Mouse (Mus musculus) right cerebral cortex, postnatal 36 days (tissue): ENCODE measurements around the gene Ppm1m.

Source experiments
- DNase-seq, 2 experiments: peaks; one replicate each; pipeline ENCODE4 v3.0.0; 2022; ENCODE audit warnings: low spot score in 2 of 2, mixed read lengths in 1 of 2

Ppm1m gene

GRCm38 (mm10) chr9:106199535-106200272 is at the start of gene Ppm1m:
Gene Ppm1m (minus strand): TSS chr9:106199746.
- no peak for DNase-seq

DNA sequence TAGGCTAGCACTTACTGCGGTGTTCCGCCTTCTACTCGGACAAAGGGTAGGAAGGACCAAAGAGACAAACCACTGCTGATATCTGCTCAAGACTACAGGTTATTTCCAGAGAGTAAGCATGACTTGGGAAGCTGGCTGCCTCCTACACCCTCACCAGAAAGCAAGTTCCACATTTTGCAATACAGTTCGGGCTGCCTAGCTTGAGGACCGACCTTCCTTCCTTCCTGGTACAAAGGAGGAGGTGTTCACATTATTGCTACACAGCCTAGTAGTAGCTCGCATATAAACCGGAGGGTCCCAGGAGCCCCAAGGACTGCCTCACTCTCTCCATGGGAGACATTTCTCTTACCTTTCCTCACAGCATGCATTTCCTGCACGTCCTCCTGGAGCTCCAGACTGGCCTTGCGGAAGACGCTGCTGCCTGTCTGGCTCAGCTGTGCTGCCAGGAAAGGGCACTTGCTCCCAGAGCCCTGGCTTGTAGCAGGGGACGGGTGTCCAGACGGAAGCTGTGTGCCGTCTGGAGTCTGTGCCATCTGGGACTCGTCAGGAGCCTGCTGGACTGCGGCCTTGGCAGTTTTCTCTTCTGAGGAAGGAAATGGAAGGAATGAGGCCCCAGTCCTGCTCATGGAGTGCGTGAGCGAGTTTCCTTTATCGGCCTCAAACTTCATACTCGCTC is 43.4 kb upstream of the Ppm1m start:
- no peak for DNase-seq

DNA sequence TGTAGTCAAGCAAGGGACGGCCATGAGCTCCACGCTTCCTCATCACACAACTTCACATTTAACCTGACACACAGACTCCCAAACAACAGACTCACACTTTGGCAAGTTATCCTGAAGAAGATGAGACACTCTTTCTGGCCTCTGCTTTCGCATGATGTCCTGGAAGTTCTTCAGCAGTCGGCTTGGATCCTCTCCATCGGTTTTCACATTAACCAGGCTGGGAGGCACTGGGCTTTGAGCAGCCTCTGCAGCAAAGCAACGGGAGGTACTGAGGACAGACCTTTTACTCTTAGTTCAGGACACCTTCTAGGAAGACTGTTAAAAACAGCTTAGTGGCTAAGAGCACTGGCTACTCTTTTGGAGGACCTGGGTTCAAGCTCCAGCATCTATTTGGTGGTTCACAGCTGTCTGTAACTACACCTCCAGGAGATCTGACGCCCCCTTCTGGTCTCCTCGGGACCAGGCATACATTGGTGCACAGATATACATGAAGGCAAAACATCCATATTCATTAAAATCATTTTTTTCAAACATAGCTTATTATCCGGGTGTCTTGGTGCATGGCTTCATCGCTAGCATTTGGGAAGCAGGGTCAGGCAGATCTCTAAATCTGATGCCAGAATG is 42.1 kb upstream of the Ppm1m start:
- DNase-seq, result no peak

- no peak for DNase-seq
Observed at GRCm38 (mm10) chr9:106237878-106238277, 38.3 kb upstream of the Ppm1m start.

DNA sequence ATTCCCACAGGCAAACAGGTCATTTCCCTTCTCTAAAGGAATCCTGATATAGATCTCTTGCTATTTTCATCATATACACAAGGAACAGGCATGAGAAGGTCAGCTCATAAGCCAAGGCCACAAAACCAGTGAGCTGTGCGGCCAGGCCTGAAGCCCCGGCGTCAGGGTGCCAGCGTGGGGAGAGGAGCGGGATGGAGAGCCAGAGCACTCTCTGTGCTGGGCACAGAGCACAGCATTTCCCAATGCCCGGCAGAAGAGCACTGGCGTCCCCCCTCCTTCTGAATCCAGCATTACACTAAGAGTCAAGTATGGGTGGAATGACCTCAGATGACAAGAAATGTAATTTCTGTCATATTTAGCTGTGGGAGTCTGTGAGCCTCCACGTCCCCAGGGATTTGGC is 37.9 kb upstream of the Ppm1m start:
- DNase-seq, result no peak

- no peak for DNase-seq
Observed at GRCm38 (mm10) chr9:106236818-106237211, 37.3 kb upstream of the Ppm1m start.

DNA sequence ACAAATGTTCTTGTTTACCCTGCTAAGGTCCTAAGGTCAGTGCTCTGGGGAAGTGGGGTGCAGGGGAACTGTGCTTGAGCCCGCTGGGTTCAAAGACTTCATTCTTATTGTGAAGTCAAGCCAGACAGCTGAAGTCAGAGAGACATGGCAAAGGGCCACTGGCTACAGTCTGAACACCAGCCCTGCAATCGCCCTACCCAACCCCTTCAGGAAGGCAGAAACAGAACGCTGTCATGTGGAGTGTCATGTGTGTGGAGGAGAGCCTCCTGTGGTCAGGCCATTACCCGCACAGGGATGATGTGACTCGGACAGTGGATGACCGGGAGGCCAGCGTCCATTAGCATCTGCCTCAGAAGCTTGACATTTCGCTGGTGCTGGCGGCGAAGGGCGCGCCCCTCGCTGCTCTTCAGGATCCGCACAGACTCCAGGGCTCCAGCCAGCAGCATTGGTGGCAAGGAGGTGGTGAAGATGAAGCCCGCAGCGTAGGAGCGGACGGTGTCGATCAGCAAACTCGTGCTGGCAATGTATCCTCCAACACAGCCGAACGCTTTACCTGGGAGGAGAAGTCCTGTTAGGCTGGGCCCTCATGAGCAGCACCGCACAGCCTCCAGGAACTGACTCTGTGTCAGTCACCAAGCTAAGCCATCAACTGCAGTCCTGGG is 36.7 kb upstream of the Ppm1m start:
- DNase-seq, result no peak

DNA sequence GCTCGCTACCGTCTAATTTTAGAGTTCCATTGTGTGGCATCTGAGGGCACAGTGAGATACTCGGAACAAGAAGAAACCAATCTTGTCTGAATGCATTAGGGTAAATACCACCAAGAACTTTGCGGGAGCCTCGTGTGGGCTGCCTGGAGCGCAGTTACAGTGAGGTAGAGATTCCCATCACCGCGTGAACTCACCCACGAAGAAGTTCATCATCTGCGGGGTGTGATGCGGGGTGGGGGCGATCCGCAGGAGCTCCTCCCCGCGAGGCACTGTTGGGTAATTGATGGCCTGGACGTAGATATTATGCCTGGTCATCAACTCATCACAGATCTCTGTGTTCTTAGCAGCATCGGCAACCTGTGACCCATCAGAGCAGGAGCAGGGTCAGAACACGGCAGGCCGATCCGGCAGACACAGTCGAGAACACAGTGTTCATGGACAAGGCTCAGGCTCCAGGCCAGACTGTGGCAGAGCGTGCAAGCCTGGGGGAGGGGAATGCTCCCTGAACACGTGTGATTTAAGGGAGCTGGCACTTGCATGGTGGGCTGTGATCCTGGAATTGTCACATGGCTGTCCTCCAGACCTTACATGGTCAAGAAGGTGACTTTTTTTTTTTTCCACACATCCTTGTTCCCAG is 35.8 kb upstream of the Ppm1m start:
- no peak for DNase-seq

DNA sequence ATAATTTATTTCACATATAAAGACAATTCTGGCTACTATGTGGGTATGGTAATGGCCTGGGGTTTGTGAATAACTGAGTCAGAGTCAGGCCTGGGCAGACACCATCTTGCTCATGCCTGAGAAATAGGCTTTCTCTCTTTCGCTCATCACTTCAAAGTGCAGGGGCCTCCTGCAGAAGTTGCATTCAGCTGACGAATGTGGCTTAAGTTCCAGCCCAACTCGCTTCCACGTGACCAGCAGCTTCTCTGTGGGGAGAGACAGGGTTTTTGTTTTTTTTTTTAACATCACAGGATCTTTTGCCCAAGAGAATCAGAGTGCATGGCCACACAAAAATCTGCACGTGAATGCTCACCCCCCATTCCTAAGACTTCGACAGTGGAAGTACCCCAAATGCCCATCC is 34.4 kb upstream of the Ppm1m start:
- no peak for DNase-seq

DNA sequence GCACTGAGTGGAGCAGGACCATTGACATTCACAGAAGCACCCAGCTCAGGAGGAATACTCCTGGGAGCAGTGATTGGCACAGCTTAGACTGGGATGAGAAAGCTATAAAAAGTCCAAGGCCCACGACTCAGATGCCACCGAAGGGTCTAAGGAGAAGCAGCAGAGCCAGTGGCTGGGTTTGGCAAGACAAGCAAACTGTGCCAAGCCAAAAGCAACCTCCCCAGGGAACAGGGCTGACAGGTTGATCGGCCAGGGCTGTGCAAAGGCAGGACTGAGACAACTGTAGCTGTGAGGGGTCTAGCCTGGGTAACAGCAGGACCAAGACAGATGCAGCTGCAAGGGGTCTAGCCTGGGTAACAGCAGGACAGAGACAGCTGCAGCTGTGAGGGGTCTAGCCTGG is 33.4 kb upstream of the Ppm1m start:
- DNase-seq, result no peak

- DNase-seq, result no peak
Observed at GRCm38 (mm10) chr9:106231816-106232215, 32.3 kb upstream of the Ppm1m start.

- no peak for DNase-seq
Observed at GRCm38 (mm10) chr9:106231220-106231619, 31.7 kb upstream of the Ppm1m start.

DNA sequence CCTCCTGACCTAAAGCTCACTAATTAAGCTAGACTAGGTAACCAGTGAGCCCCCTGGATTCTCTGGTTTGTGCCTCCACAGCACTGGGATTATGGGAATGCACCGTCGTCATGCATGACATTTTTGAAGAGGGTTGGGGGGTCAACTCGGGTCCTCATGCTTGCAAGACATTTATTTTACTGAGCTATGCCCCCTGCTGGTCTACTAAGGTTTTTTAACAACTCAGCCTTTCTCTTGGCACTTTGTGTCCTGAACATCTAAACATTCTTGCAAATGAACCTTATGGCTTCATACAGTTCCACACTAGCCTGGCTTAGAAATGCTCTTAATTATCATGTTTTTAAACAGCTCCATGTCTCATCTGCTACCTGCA is 31.2 kb upstream of the Ppm1m start:
- DNase-seq, result no peak

GRCm38 (mm10) chr9:106230051-106230733 is 30.6 kb upstream of the Ppm1m start:
- DNase-seq, result no peak

GRCm38 (mm10) chr9:106227790-106228429 is 28.4 kb upstream of the Ppm1m start:
- no peak for DNase-seq

GRCm38 (mm10) chr9:106226151-106226682 is 26.7 kb upstream of the Ppm1m start:
- no peak for DNase-seq

- DNase-seq, result no peak
Observed at GRCm38 (mm10) chr9:106225469-106226150, 26.1 kb upstream of the Ppm1m start.

GRCm38 (mm10) chr9:106222994-106223393 is 23.4 kb upstream of the Ppm1m start:
- no peak for DNase-seq

GRCm38 (mm10) chr9:106222261-106222851 is 22.8 kb upstream of the Ppm1m start, which contains the start of gene Tlr9:
Gene Tlr9 (plus strand): TSS chr9:106222598.
- no peak for DNase-seq
